Mouse (Mus musculus) adrenal gland, postnatal 4 days (tissue): ENCODE measurements around the gene Hddc3. TPM values are rescaled to one million over a fixed set of nuclear protein-coding genes. Genes with fewer than 3 reads are reported as not detected.
"Not testable (repeated sequence)": the region's sequence is repeated elsewhere in the genome, so short reads cannot be mapped to it uniquely, and the experiment has no call there.

Experiments
- DNase-seq, 2 experiments: peaks; one replicate each; pipeline ENCODE4 v3.0.0; 2021 to 2022; ENCODE audit warnings: low spot score in 2 of 2, mixed read lengths in 2 of 2
- total RNA-seq, 2 experiments: library from RNA; stranded (reverse); gene quantifications; 2 replicates each; pipeline ENCODE4 v1.2.3; 2021

Gene Hddc3
- total RNA-seq, 2 experiments from 2014 or later, result 41.8 to 42.4 TPM

DNA sequence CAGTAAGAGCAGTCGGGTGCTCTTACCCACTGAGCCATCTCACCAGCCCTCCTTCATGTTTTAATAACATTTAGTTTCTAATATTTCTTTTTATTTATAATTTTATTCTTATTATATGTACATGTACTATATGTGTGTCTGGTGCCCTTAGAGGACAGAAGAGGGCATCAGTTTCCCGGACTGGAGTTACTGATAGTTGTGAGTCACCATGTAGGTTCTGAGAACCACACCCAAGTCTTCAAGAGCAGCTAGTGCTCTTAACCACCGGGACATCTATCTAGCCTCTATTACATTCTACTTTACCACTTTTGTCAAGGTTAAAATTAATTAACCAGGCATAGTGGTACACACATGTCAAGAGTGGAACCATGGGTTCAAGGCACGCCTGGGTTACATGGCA, 51.7 kb downstream of the Hddc3 start:
- no peak for DNase-seq

DNA sequence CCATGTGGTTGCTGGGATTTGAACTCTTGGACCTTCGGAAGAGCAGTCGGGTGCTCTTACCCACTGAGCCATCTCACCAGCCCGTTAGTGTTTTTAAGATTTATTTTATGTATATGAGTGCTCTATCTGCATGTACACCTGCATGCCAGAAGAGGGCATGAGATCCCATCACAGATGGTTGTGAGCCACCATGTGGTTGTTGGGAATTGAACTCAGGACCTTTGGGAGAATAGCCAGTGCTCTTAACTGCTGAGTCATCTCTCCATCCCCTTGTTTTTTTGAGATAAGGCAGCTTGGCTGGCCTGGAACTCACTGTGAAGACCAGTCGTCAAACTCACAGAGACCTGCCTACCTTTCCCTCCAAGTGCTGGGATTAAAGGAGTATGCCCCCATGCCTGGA, 53.5 kb downstream of the Hddc3 start:
- DNase-seq, result not testable (repeated sequence)

DNA sequence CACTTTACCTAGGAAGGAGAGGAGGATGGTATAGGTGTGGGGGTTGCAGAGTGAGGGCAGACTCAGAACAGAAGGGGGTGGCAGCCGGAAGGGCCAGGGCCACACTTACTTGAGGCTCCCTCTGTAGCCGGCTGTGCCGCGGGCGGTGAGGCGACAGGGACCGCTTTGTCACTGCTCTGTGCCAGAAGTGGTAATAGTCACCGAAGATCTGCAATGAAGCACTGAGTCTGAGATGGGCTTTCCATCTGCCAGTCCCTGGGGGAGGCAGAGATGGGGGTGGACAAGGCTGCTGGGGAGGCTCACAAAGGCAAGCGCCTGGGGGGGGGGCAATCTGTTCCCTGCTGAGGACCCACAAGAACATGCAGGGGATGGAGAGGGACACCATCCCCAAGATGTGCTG, 55.1 kb downstream of the Hddc3 start:
- no peak for DNase-seq

DNA sequence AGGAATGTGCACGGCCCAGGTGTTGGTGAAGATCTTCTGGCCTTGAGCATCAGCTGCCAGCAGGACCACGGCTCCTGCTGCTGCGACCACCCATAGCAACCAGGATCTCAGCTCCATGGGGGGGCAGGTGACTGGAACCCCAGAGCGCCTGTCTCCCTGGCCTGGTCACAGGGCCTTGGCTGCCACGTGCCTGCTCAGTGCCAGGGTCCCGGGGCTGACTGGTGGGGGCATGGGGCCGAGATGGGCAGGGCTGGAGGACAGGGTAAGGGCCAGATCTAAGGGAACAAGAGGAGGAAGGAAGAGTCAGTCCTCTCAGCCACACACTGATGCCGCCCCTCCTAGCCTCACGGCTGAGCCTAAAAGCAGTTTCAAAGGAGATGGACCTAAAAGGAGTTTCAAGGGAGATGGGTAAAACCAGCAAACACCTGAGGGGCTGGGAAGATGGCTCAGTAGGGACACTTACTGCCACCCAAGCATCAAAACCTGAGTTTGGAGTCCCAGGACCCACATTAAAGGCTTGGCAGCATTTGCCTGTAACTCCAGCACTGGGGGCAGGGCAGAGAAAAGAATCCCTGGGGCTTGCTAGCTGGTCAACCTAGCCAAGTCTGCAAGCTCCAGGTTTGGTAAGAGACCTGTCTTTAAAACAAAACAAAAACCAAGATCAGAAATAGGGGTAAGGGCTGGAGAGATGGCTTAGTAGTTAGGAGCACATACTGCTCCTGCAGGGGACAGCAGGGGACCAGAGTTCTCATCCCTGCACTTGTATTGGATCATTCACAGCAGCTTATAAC, 55.9 kb downstream of the Hddc3 start:
- no peak for DNase-seq

GRCm38 (mm10) chr7:80400099-80400498, 57.2 kb downstream of the Hddc3 start:
- DNase-seq, result no peak

Other genes with a start within 250 kb of the Hddc3 start
- 100 to 1,000 TPM; 275 to 289 TPM for gene Idh2, start 227.7 kb upstream of the Hddc3 start, total RNA-seq
- 10 to 100 TPM; 62.1 to 66.9 TPM for gene Sema4b, start 156.3 kb upstream of the Hddc3 start, total RNA-seq
- 10 to 100 TPM; 50.5 to 52.1 TPM for gene Cib1, start 110.3 kb upstream of the Hddc3 start, total RNA-seq
- 1 to 10 TPM; 5.0 to 5.1 TPM for gene Gdpgp1, start 110.2 kb upstream of the Hddc3 start, total RNA-seq
- gene Ttll13, start 96.7 kb upstream of the Hddc3 start, total RNA-seq, result 1 to 10 TPM; 3.2 to 4.5 TPM
- 10 to 100 TPM; 52.0 to 58.2 TPM for gene Ngrn, start 81.9 kb upstream of the Hddc3 start, total RNA-seq
- gene Vps33b, start 73.5 kb upstream of the Hddc3 start, total RNA-seq, result 10 to 100 TPM; 20.1 to 22.9 TPM
- 10 to 100 TPM; 54.3 to 63.7 TPM for gene Prc1, start 48.7 kb upstream of the Hddc3 start, total RNA-seq
- 10 to 100 TPM; 15.8 to 20.5 TPM for gene Rccd1, start 18.6 kb upstream of the Hddc3 start, total RNA-seq
- gene Unc45a, start 2.1 kb upstream of the Hddc3 start, total RNA-seq, result 10 to 100 TPM; 43.6 to 53.5 TPM
- gene Man2a2, start 28.3 kb downstream of the Hddc3 start, total RNA-seq, result 100 to 1,000 TPM; 106 to 111 TPM
- 10 to 100 TPM; 19.3 to 21.1 TPM for gene Fes, start 44.8 kb downstream of the Hddc3 start, total RNA-seq
- gene Furin, start 62.3 kb downstream of the Hddc3 start, total RNA-seq, result 100 to 1,000 TPM; 137 to 140 TPM
- 10 to 100 TPM; 13.9 to 18.0 TPM for gene Blm, start 192.0 kb downstream of the Hddc3 start, total RNA-seq